Mouse (Mus musculus) liver, adult 2 months (tissue): ENCODE data around the gene Knstrn. TPM values are rescaled to one million over a fixed set of nuclear protein-coding genes. Genes with fewer than 3 reads are reported as not detected.
A peak's percentile ranks its signal among the peaks of the same experiment; 100 is the strongest.

Experiments
- DNase-seq: peaks from one replicate; pipeline ENCODE4 v3.0.0-alpha.2; 2011; ENCODE audit warnings: low read depth, low spot score; ENCODE audit errors: extremely low read depth
- H3K27ac ChIP-seq: fragments of 200-500 bp; replicated peaks from 2 replicates; pipeline ENCODE4 v1.5.1; 2012; ENCODE audit warnings: low read depth, mild to moderate bottlenecking, control low read depth, inconsistent platforms, low read length; ENCODE audit not compliant: insufficient read depth
- H3K27me3 ChIP-seq: fragments of 200-500 bp; 2 replicates; pipeline ENCODE4 v1.6.1; 2012; ENCODE audit warnings: mild to moderate bottlenecking, moderate library complexity, low read length, inconsistent platforms; ENCODE audit not compliant: control insufficient read depth, insufficient read depth
- H3K36me3 ChIP-seq: fragments of 200-500 bp; 2 replicates; pipeline ENCODE4 v1.6.1; 2012; ENCODE audit warnings: low read length, inconsistent platforms; ENCODE audit not compliant: control insufficient read depth, insufficient read depth
- H3K4me1 ChIP-seq: fragments of 200-500 bp; 2 replicates; pipeline ENCODE4 v1.6.1; 2011; ENCODE audit warnings: low read length; ENCODE audit not compliant: control insufficient read depth, insufficient read depth
- H3K4me3 ChIP-seq: fragments of 200-500 bp; 2 replicates; pipeline ENCODE4 v1.5.1; 2011; ENCODE audit warnings: low read depth, mild to moderate bottlenecking, control low read depth, low read length, moderate library complexity; ENCODE audit not compliant: insufficient read depth
- H3K79me2 ChIP-seq: fragments of 200-500 bp; 2 replicates; pipeline ENCODE4 v1.6.1; 2012; ENCODE audit warnings: inconsistent platforms, mild to moderate bottlenecking, low read length, moderate library complexity; ENCODE audit not compliant: control insufficient read depth, insufficient read depth
- H3K9ac ChIP-seq: fragments of 200-500 bp; 2 replicates; pipeline ENCODE4 v1.6.1; 2012; ENCODE audit warnings: low read depth, mild to moderate bottlenecking, control low read depth, inconsistent platforms, low read length
- CTCF ChIP-seq: fragments of 200-500 bp; IDR thresholded peaks from 2 replicates; pipeline ENCODE4 v1.5.1; 2011; ENCODE audit warnings: low read depth, low read length, control low read depth
- POLR2A ChIP-seq: fragments of 200-500 bp; IDR thresholded peaks from 2 replicates; pipeline ENCODE4 v1.6.1; 2011; ENCODE audit warnings: low read length, control low read depth; ENCODE audit not compliant: insufficient read depth; ENCODE audit errors: extremely low read depth
- WGBS: fragments of 180-500 bp; shearing (Covaris S2); methylation state at CpG from one replicate; pipeline ENCODE4 v1.1.7; 2018; 5-methylcytosine and 5-hydroxymethylcytosine counted together
- polyA plus RNA-seq: library from polyadenylated mRNA; depleted of rRNA; stranded (reverse); fragments of >200 nt; gene quantifications from 2 replicates; pipeline ENCODE4 v1.2.3, GENCODE M21; 2012; rRNA removed
- total RNA-seq: library from RNA; depleted of rRNA; stranded (reverse); fragments of >200 nt; gene quantifications from 2 replicates; pipeline ENCODE4 v1.2.3, GENCODE M21; 2014; rRNA removed

Gene Knstrn
- total and polyA plus RNA-seq, 2 experiments = 0.22 to 0.83 TPM

DNA sequence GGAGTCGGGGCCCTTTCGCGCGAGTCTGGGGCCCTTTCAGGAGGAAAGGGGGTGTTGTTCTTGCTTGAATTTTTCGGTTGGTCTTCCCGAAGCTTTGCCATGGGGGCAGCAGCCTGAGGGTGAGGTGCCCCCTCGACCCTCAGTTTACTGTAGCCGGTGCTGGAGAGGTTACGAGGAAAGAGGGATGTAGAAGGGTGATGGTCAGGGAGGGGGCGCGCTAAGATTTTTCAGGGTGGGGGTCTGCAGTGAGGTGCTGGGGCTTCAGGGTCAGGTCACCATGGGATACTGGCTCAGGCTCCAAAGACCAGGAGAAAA is 87.0 kb downstream of the Knstrn start:
- peak overlapping the region; percentile 43 for H3K9ac ChIP-seq
- peaks cover 6% of the 10 kb centered on the region for H3K4me1 ChIP-seq
- no peaks in the 10 kb centered on the region for H3K36me3 ChIP-seq
- peaks cover 14% of the 10 kb centered on the region; the same call in 1 of the 2 replicates for H3K79me2 ChIP-seq
- H3K27me3 ChIP-seq = 0 out of 2 replicates have a peak, but pooled peaks cover 9% of the 10 kb centered on the region
- H3K4me3 ChIP-seq = peak overlapping the region; percentile 30; the same call in 1 of the 2 replicates
- TF ChIP-seq CTCF (no peak), POLR2A (no peak)
- DNase-seq = no peak
- WGBS = under 1% methylated on average over 11 of the region's 11 CpGs
- H3K27ac ChIP-seq = no peak overlapping the region

DNA sequence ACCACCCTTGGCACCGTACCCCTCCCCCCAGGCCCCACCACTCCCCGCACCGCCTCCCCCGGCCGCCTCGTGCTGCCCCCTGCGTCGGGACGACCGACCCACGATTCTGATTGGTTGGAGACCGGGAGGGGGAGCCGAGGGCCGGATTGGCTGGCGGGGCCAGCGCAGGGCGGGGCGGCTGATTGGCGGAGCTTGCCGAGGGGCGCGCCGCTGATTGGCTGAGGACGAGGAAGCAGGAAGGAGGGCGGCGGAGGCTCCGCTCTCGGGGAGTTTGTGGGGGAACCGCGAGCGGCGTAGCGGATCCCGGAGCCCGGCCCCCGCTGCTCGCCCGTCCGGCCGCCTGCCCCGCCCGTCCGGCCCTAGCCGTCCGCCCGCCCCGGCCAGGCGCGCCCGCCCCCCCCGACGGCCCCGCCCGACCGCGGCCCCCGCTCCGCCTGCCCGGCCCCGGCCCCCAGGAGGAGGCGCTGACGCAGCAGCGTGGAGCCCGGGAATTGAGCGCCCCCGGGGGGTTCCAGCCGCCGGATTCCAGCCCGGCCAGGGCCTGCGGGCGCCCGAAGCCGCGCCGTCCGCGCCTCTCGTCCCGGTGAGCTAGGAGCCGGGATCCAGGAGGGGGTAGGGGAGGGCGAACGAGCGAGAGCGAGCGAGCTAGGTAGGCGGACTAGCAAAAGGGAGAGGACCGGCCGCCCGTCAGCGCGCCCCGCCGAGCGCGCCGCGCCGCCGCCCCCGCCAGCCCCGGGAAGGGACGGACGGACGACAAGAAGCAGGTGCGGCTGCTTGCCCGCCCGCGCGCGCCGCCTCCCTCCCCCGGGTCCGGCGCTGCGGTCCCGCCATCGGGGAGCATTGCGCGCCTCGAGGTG is 87.6 kb downstream of the Knstrn start:
- Histone ChIP-seq H3K4me3 (peak overlapping the region; percentile 88), H3K27me3 (0 out of 2 replicates have a peak, but pooled peaks cover 9% of the 10 kb centered on the region), H3K36me3 (no peaks in the 10 kb centered on the region), H3K79me2 (peaks cover 20% of the 10 kb centered on the region; the same call in 1 of the 2 replicates), H3K27ac (peak overlapping the region; percentile 69), H3K9ac (peak overlapping the region; percentile 97), H3K4me1 (peaks cover 6% of the 10 kb centered on the region)
- WGBS = under 1% methylated on average over 108 of the region's 120 CpGs
- peak; percentile 76 for DNase-seq
- TF ChIP-seq POLR2A (peak; percentile 22; the same call in 1 of the 2 replicates), CTCF (no peak)

DNA sequence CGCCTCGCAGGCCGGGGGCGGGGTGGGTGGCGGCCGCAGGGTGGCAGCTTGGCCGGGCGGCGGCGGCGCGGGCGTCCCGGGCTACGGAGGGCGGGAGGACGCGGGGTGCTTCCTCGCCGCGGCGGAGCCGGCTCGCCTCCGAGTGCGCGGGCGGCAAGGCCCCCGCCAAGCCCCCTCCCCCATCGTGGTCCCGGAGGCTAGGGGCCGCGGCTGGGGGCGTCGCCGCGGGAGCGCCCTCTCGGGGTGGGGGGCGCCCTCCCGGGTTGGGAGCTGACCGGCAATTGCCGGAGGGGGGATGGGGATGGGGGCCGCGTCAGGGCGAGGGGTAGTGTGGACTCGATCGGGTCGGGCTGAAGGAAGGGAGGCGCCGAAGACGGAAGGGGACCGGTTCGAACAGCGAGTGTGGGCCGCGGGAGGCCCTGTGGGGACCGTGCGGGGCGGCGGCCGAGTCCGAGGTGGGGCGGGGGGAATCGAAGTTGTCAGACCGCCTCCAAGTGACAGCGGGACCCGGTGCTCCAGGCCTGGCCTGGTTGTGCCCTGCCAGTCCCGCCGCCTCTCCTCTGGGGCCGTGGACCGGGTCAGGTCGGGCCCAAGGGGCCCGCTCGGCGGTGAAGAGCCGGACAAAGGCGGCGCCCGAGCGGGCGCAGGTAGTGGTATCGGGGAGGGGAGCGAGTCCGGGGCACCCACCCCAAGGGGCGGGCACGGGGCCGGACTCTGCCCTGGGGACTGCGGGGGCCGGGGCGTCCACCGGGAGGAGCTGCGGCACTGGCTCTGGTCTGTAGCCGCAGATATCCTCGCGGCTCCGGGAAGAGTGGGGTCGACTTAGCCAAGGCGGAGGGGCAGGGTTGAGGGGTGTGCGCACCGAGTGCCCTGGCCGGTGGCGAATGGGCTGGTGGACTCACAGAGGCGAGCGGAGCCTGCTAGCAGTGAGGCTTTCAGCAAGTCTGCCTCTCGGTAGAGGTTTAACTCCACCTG is 88.5 kb downstream of the Knstrn start:
- peak overlapping the region; percentile 97 for H3K9ac ChIP-seq
- peaks cover 6% of the 10 kb centered on the region for H3K4me1 ChIP-seq
- TF ChIP-seq CTCF (peak; percentile 41), POLR2A (no peak)
- 0 out of 2 replicates have a peak, but pooled peaks cover 3% of the 10 kb centered on the region for H3K27me3 ChIP-seq
- H3K27ac ChIP-seq = no peak overlapping the region; the same call in 1 of the 2 replicates
- peaks cover 22% of the 10 kb centered on the region; the same call in 1 of the 2 replicates for H3K79me2 ChIP-seq
- no peaks in the 10 kb centered on the region for H3K36me3 ChIP-seq
- WGBS = 1% methylated on average over 103 of the region's 106 CpGs
- H3K4me3 ChIP-seq = peak overlapping the region; percentile 88
- no peak for DNase-seq

DNA sequence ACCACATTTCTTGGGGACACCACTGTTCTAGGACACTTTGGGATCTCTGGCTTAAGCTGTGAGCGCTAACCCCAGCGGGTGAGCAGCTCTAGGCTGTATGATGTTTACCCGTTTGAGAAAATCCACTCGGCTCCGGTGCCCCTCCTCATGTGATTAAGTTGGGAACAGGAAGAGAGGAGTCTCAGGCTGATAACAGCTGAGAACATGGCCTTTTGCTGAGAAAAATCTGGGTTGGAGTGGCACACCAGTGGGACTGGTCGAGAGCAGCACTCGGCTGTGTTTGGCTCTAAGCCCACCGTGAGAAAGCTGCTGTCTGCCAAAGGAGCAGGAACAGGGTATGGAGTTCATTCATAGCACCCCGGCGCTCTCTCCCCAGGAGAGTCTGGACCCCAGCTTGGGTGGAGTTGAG is 89.5 kb downstream of the Knstrn start:
- Histone ChIP-seq H3K4me1 (peaks cover 8% of the 10 kb centered on the region), H3K36me3 (no peaks in the 10 kb centered on the region), H3K9ac (no peak overlapping the region), H3K4me3 (no peak overlapping the region), H3K27ac (no peak overlapping the region), H3K27me3 (no peaks in the 10 kb centered on the region), H3K79me2 (peaks cover 26% of the 10 kb centered on the region; the same call in 1 of the 2 replicates)
- WGBS = 17% methylated on average over 10 of the region's 10 CpGs
- TF ChIP-seq POLR2A (no peak), CTCF (no peak)
- DNase-seq = no peak

Other genes with a start within 250 kb of the Knstrn start
- 0.65 and 2.3 TPM in 2 replicates for gene Bub1b, start 215.8 kb upstream of the Knstrn start, total RNA-seq
- gene Bub1b, start 215.8 kb upstream of the Knstrn start, polyA plus RNA-seq = 0.20 and 0.21 TPM in 2 replicates
- 0.07 TPM in 1 of 2 replicates, not detected in the other for gene Pak6, start 150.7 kb upstream of the Knstrn start, total RNA-seq
- gene Pak6, start 150.7 kb upstream of the Knstrn start, polyA plus RNA-seq = 0.23 and 0.25 TPM in 2 replicates
- gene Ankrd63, start 110.0 kb upstream of the Knstrn start, total RNA-seq = not detected in 2 replicates
- not detected in 2 replicates for gene Ankrd63, start 110.0 kb upstream of the Knstrn start, polyA plus RNA-seq
- gene Plcb2, start 85.6 kb upstream of the Knstrn start, total RNA-seq = 1.2 and 1.7 TPM in 2 replicates
- gene Plcb2, start 85.6 kb upstream of the Knstrn start, polyA plus RNA-seq = 0.68 and 0.80 TPM in 2 replicates
- gene Inafm2, start 68.2 kb upstream of the Knstrn start, total RNA-seq = 4.4 and 5.4 TPM in 2 replicates
- gene Inafm2, start 68.2 kb upstream of the Knstrn start, polyA plus RNA-seq = 4.7 TPM in 2 replicates
- gene Ccdc9b, start 51.3 kb upstream of the Knstrn start, total RNA-seq = 1.1 and 1.9 TPM in 2 replicates
- gene Ccdc9b, start 51.3 kb upstream of the Knstrn start, polyA plus RNA-seq = 0.68 and 0.94 TPM in 2 replicates
- not detected in 2 replicates for gene Phgr1, start 41.2 kb upstream of the Knstrn start, total RNA-seq
- gene Phgr1, start 41.2 kb upstream of the Knstrn start, polyA plus RNA-seq = 1.0 and 1.6 TPM in 2 replicates
- gene Disp2, start 34.3 kb upstream of the Knstrn start, total RNA-seq = 1.0 and 1.3 TPM in 2 replicates
- 1.3 and 1.5 TPM in 2 replicates for gene Disp2, start 34.3 kb upstream of the Knstrn start, polyA plus RNA-seq
- 127 and 146 TPM in 2 replicates for gene Ivd, start 48.0 kb downstream of the Knstrn start, total RNA-seq
- 146 and 216 TPM in 2 replicates for gene Ivd, start 48.0 kb downstream of the Knstrn start, polyA plus RNA-seq
- gene Bahd1, start 86.4 kb downstream of the Knstrn start, total RNA-seq = 2.3 and 3.1 TPM in 2 replicates
- gene Bahd1, start 86.4 kb downstream of the Knstrn start, polyA plus RNA-seq = 5.8 and 6.3 TPM in 2 replicates
- gene Chst14, start 112.5 kb downstream of the Knstrn start, total RNA-seq = 0.55 and 1.2 TPM in 2 replicates
- gene Chst14, start 112.5 kb downstream of the Knstrn start, polyA plus RNA-seq = 1.8 and 2.0 TPM in 2 replicates
- gene Ccdc32, start 215.4 kb downstream of the Knstrn start, total RNA-seq = 5.1 and 5.3 TPM in 2 replicates
- 3.0 and 3.1 TPM in 2 replicates for gene Ccdc32, start 215.4 kb downstream of the Knstrn start, polyA plus RNA-seq
- gene Rpusd2, start 220.8 kb downstream of the Knstrn start, total RNA-seq = 2.3 and 3.8 TPM in 2 replicates
- gene Rpusd2, start 220.8 kb downstream of the Knstrn start, polyA plus RNA-seq = 2.9 and 3.0 TPM in 2 replicates
- 0.28 and 0.67 TPM in 2 replicates for gene Knl1, start 233.1 kb downstream of the Knstrn start, total RNA-seq
- gene Knl1, start 233.1 kb downstream of the Knstrn start, polyA plus RNA-seq = not detected in 2 replicates